Mouse (Mus musculus) heart, embryonic 11.5 days (tissue): ENCODE results near the gene Nrip3. TPM values are rescaled to one million over a fixed set of nuclear protein-coding genes. Genes with fewer than 3 reads are reported as not detected.

Experiments
- ATAC-seq: fragments of 200-750 bp; cut with Nextera tagmentation; replicated peaks from 2 replicates; pipeline ENCODE4 v1.8.0; 2017; ENCODE audit warnings: moderate library complexity; ENCODE audit not compliant: insufficient number of reproducible peaks, low FRiP score, low TSS enrichment
- H3K27ac ChIP-seq: fragments of 300-500 bp; sonication (generic); 2 replicates; pipeline ENCODE4 v1.5.1; 2014; ENCODE audit warnings: mild to moderate bottlenecking, low read depth, low read length
- H3K27me3 ChIP-seq: fragments of 300-500 bp; sonication (generic); 2 replicates; pipeline ENCODE4 v1.6.1; 2014; ENCODE audit warnings: mild to moderate bottlenecking, low read length, mixed read lengths; ENCODE audit not compliant: control insufficient read depth, insufficient read depth
- H3K36me3 ChIP-seq: fragments of 300-500 bp; sonication (generic); 2 replicates; pipeline ENCODE4 v1.6.1; 2014; ENCODE audit warnings: mild to moderate bottlenecking, low read length, moderate library complexity, mixed read lengths; ENCODE audit not compliant: control insufficient read depth, insufficient read depth
- H3K4me1 ChIP-seq: fragments of 300-500 bp; sonication (generic); 2 replicates; pipeline ENCODE4 v1.6.1; 2014; ENCODE audit warnings: low read length; ENCODE audit not compliant: control insufficient read depth, insufficient read depth
- H3K4me2 ChIP-seq: fragments of 300-500 bp; sonication (generic); 2 replicates; pipeline ENCODE4 v1.6.1; 2014; ENCODE audit warnings: mild to moderate bottlenecking, moderate library complexity
- H3K4me3 ChIP-seq: fragments of 300-500 bp; sonication (generic); 2 replicates; pipeline ENCODE4 v1.5.1; 2014; ENCODE audit warnings: low read depth, low read length
- H3K9ac ChIP-seq: fragments of 300-500 bp; sonication (generic); 2 replicates; pipeline ENCODE4 v1.6.1; 2014; ENCODE audit warnings: mild to moderate bottlenecking, low read depth, low read length, moderate library complexity
- H3K9me3 ChIP-seq: fragments of 300-500 bp; sonication (generic); replicated peaks from 2 replicates; pipeline ENCODE4 v1.6.1; 2016; ENCODE audit warnings: low read length; ENCODE audit not compliant: control insufficient read depth
- WGBS: fragments of 180-500 bp; shearing (Covaris S2); extraction: QIAGEN DNeasy Blood & Tissue Kit; methylation state at CpG from one replicate; pipeline ENCODE4 v1.1.7; 2014; ENCODE audit not compliant: insufficient replicate concordance; 5-methylcytosine and 5-hydroxymethylcytosine counted together
- polyA plus RNA-seq: library from polyadenylated mRNA; unstranded; fragments of >200 nt; fragmentation: Nextera tagmentation; extraction: Ambion mirVana; gene quantifications from 2 replicates; pipeline ENCODE4 v1.2.1, GENCODE M21; 2014

The Nrip3 gene
- polyA plus RNA-seq, 1 experiment from 2014 or later: 0.62 TPM

DNA sequence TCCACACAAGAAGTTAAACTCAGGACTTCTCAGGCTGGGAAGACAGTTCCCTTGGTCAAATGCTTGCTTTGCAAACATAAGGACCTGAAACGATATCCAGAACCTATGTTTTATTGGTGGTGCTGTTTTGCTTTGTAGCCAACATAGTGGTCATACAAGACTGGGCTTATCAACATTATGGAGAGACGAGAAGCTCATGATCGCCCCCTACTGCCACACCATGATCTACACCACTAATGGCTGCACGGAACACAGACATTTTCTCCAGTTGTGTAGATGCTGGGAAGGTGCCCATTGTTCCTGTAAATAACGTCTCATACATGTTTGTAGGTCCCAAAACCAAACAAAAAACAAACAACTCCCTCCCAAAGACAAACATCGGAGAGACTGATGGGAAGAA, 23.0 kb upstream of the Nrip3 start:
- H3K4me1 ChIP-seq: no peaks in the 10 kb centered on the region; the same call in 1 of the 2 replicates
- H3K27me3 ChIP-seq: no peaks in the 10 kb centered on the region
- no peak for ATAC-seq
- H3K4me2 ChIP-seq: no peak overlapping the region
- 52% methylated on average over 6 of the region's 6 CpGs for WGBS
- no peak overlapping the region for H3K4me3 ChIP-seq
- H3K36me3 ChIP-seq: no peaks in the 10 kb centered on the region
- no peak overlapping the region for H3K27ac ChIP-seq
- no peaks in the 10 kb centered on the region for H3K9me3 ChIP-seq
- H3K9ac ChIP-seq: no peak overlapping the region

DNA sequence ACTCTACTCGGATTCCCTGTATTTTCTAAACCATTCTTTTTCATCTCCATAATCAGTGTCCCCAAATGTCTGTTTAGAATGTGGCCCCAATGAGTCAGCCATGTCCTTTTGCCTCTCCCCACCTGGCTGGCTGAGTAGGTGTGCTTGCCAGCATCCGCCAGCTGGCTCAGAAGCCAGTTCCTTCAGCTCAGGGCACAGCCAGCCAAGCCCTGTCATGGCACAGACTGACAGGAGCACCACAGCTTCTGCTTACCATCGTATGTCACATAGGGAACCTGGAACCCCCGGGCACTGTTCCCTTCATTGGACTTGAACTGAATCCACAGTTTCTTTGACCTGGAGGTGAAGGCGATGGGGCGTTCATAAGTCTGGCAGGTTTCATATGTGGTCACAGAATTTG, 22.5 kb upstream of the Nrip3 start:
- H3K27me3 ChIP-seq: no peaks in the 10 kb centered on the region
- WGBS: 88% methylated on average over 6 of the region's 6 CpGs
- H3K36me3 ChIP-seq: no peaks in the 10 kb centered on the region
- H3K4me2 ChIP-seq: no peak overlapping the region
- H3K9me3 ChIP-seq: no peaks in the 10 kb centered on the region
- ATAC-seq: no peak
- no peaks in the 10 kb centered on the region; the same call in 1 of the 2 replicates for H3K4me1 ChIP-seq
- no peak overlapping the region for H3K4me3 ChIP-seq
- H3K9ac ChIP-seq: no peak overlapping the region
- H3K27ac ChIP-seq: no peak overlapping the region

DNA sequence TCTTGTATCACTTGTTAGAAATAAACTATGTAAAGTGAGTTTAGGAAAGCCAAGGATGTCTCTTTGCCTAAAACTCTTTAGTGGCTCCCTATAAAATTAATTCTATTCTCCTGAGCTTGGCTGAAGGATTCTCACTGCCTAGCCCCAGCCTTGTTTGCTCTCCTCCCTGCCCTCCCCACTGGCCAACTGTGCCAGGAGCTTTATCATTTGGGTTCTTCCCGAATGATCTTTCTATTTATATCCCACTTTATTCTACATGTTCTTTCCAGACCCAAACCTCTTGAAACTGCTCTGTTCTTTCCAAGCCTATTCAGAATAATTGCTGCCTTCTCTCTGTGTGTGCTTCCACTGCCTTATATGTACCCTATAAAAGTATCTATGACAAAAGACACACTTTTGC, 21.7 kb upstream of the Nrip3 start:
- Histone ChIP-seq H3K4me3 (no peak overlapping the region), H3K9ac (no peak overlapping the region), H3K36me3 (no peaks in the 10 kb centered on the region), H3K27me3 (no peaks in the 10 kb centered on the region), H3K9me3 (no peaks in the 10 kb centered on the region), H3K4me1 (no peaks in the 10 kb centered on the region; the same call in 1 of the 2 replicates), H3K4me2 (no peak overlapping the region), H3K27ac (no peak overlapping the region)
- 19% methylated on average over 1 of the region's 1 CpGs for WGBS
- no peak for ATAC-seq

DNA sequence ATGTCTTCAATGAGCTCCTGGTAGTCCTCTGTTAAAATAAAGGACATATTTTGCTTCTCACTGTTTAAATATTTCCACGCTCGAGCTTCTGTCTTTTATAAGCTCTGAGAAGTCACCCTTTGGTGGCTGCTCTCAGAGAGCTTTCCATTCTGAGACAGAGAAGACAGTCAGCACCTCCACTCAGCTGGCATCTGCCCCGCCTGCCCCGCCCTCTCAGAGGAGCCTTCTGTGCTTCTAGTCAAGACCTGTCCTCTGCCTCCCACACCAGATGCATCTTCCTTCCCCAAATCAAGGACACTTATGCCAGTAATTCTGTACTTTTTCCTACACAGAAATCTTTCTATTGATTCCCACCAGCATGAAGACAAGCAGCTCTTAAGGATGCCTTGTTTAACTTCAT, 18.8 kb upstream of the Nrip3 start:
- Histone ChIP-seq H3K4me3 (no peak overlapping the region), H3K9ac (no peak overlapping the region), H3K36me3 (no peaks in the 10 kb centered on the region), H3K27me3 (no peaks in the 10 kb centered on the region), H3K27ac (no peak overlapping the region), H3K4me2 (no peak overlapping the region), H3K4me1 (peaks cover 4% of the 10 kb centered on the region; the same call in 1 of the 2 replicates), H3K9me3 (no peaks in the 10 kb centered on the region)
- 84% methylated on average over 4 of the region's 4 CpGs for WGBS
- ATAC-seq: no peak

DNA sequence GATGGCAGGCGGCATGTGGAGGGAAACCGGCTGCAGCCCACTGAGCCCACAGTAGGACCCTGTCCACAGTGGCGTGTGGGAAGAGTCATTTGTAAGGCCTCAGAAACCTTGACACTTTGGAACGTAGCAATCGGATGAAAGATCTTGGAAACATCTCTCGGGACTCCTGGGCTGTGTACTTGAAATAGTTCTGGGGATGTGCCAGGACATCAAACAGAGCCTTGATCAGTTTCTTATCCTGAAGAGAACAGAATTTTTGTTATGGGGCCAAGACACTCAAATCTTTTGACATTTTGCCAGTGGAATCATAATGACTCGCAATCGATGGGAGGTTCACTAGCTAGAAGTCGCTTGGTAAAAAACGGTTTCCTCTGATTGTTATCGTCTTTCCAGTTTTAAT, 17.3 kb upstream of the Nrip3 start:
- Histone ChIP-seq H3K4me2 (no peak overlapping the region), H3K27me3 (no peaks in the 10 kb centered on the region), H3K36me3 (no peaks in the 10 kb centered on the region), H3K4me1 (peaks cover 10% of the 10 kb centered on the region), H3K27ac (no peak overlapping the region), H3K4me3 (no peak overlapping the region), H3K9me3 (no peaks in the 10 kb centered on the region), H3K9ac (no peak overlapping the region)
- 83% methylated on average over 11 of the region's 11 CpGs for WGBS
- ATAC-seq: no peak

DNA sequence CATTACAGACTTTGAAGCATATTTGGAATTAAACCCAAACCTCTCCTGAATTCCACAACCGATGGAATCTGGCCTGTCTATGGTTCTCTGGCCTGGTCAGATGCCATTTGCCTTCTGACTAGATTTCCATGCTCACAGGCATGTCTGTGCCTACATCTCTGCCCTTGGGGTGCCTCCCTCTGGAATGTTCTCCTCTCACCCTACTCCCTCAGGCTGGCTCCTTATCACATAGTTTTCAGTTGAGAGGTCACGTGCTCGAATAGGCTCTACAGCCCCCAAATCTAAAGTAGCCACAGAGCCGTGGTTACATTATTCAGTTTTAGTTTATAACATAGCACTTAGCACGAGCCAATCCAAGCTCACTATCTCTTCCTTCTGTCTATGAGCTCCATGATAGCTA, 13.7 kb upstream of the Nrip3 start:
- Histone ChIP-seq H3K4me3 (no peak overlapping the region), H3K4me1 (peaks cover 10% of the 10 kb centered on the region), H3K4me2 (peak overlapping the region; percentile 4), H3K9me3 (no peaks in the 10 kb centered on the region), H3K27me3 (no peaks in the 10 kb centered on the region), H3K9ac (no peak overlapping the region), H3K27ac (0 out of 2 replicates have a peak overlapping the region, but pooled peaks have one; percentile 35), H3K36me3 (no peaks in the 10 kb centered on the region)
- ATAC-seq: no peak
- WGBS: 42% methylated on average over 5 of the region's 5 CpGs

DNA sequence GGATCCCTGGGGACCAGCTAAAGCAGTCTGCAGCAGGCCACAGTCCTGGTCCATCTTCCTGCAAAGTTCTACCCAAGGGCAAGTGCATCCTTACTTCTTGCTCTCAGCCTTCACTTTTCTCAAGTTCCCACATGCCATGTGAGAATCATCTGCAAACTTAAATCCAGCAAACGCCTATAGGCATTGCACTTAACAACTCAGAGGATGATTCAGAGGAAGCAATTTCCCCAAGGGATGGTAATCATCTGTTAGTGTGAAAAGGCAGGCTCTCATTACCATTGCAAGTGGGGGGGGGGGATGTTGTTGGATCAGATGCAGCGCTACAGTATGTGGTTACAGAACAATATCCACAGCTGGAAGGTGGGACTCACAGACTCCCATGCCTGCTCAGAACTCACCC, 12.7 kb upstream of the Nrip3 start:
- Histone ChIP-seq H3K27ac (no peak overlapping the region), H3K4me2 (no peak overlapping the region), H3K4me3 (no peak overlapping the region), H3K9me3 (no peaks in the 10 kb centered on the region), H3K9ac (no peak overlapping the region), H3K36me3 (no peaks in the 10 kb centered on the region), H3K27me3 (no peaks in the 10 kb centered on the region), H3K4me1 (peaks cover 10% of the 10 kb centered on the region)
- no peak for ATAC-seq
- WGBS: 70% methylated on average over 2 of the region's 2 CpGs

DNA sequence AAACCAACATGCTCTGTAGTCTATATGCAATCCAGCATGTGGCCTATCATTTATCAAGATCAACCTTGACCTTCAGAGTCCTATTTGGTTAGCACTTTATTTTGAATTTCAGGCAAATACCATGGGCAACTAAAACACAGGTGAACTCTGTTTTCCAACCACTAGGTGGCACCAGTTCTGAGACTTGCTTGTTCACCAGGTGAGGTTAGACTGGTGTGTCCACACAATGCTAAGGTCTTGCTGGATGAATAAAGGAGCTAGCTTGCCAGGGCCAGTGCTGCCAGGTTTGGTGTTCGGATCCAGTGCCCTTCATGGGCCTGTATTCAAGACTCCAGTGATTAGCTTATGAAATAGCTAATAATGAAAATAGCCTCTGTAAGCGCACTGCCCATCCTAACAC, 10.9 kb upstream of the Nrip3 start:
- H3K4me1 ChIP-seq: peaks cover 10% of the 10 kb centered on the region
- H3K4me3 ChIP-seq: no peak overlapping the region
- H3K9me3 ChIP-seq: no peaks in the 10 kb centered on the region
- H3K27ac ChIP-seq: no peak overlapping the region
- H3K4me2 ChIP-seq: no peak overlapping the region
- no peak overlapping the region for H3K9ac ChIP-seq
- H3K27me3 ChIP-seq: no peaks in the 10 kb centered on the region
- no peak for ATAC-seq
- H3K36me3 ChIP-seq: no peaks in the 10 kb centered on the region
- WGBS: 62% methylated on average over 2 of the region's 2 CpGs

DNA sequence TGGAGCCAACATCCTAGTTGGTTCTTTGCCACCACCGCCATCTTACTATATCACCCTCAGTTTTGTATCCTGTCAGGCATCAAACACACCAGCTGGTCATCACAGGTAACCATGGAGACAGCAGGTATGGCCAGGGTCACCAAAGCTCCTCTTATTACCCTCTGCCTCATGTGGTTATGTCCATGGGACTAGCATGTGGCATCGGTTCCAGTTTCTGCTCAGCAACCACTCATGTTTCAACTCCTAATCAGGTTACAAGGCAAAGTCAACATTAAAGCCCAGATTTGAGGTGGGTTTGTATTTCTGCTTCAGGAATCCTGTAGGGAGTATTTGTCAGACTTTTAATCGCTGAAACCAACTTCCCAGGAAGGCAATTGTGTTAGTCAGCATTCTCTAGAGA, 9.0 kb upstream of the Nrip3 start:
- no peak overlapping the region for H3K4me3 ChIP-seq
- H3K27me3 ChIP-seq: no peaks in the 10 kb centered on the region
- no peak overlapping the region for H3K4me2 ChIP-seq
- no peaks in the 10 kb centered on the region for H3K36me3 ChIP-seq
- H3K9me3 ChIP-seq: no peaks in the 10 kb centered on the region
- no peak overlapping the region for H3K27ac ChIP-seq
- 59% methylated on average over 3 of the region's 3 CpGs for WGBS
- H3K4me1 ChIP-seq: peaks cover 8% of the 10 kb centered on the region
- no peak overlapping the region for H3K9ac ChIP-seq
- no peak for ATAC-seq
